Comparison of ENCODE assay signal across 1 mouse cellular context in genomic region chr3:141473205-141473604, GRCm38 (mm10).
TF ChIP-seq lines count a peak whose summit lies in the region.

No protein-coding gene starts in this region.

TF ChIP-seq in CH12.LX, 34 proteins besides CTCF, POLR2A, EP300 and RAD21 (continued from another document):
- TF ChIP-seq TBP (conservative IDR thresholded peaks at IDR 0.05; ENCODE audit: low read depth, low read length) (no peak), MYC (IDR thresholded peaks at IDR 0.05; ENCODE audit: low read depth, low read length) (no peak), MXI1 (IDR thresholded peaks at IDR 0.05; ENCODE audit: low read depth, low read length) (no peak), ELF1 (IDR thresholded peaks at IDR 0.05; ENCODE audit: low read depth, low read length) (no peak), TCF12 (IDR thresholded peaks at IDR 0.05; ENCODE audit: low read depth, low read length) (no peak), BHLHE40 (IDR thresholded peaks at IDR 0.05; ENCODE audit: low read depth, low read length) (no peak), ETS1 (conservative IDR thresholded peaks at IDR 0.05; ENCODE audit: low read depth, low read length) (no peak), MAZ (IDR thresholded peaks at IDR 0.05; ENCODE audit: low read depth, low read length) (no peak), MEF2A (IDR thresholded peaks at IDR 0.05; ENCODE audit: borderline replicate concordance, low read depth, low read length) (no peak), RCOR1 (conservative IDR thresholded peaks at IDR 0.05; ENCODE audit: low read depth, low read length) (no peak), NRF1 (IDR thresholded peaks at IDR 0.05; ENCODE audit: low read depth, low read length) (no peak), ZC3H11A (IDR thresholded peaks at IDR 0.05; ENCODE audit: low read depth, low read length) (no peak), SMC3 (IDR thresholded peaks at IDR 0.05; ENCODE audit: low read depth, low read length) (no peak), JUND (conservative IDR thresholded peaks at IDR 0.05; ENCODE audit: low read depth, low read length) (no peak)
TF ChIP-seq in CH12.LX: peak in this region for 0.
